Mouse (Mus musculus) induced T-regulatory cell, adult 2 months (primary cell): ENCODE data around the gene Mrps23.
A peak's percentile ranks its signal among the peaks of the same experiment; 100 is the strongest.

Source experiments
- DNase-seq: peaks from one replicate; pipeline ENCODE4 v3.0.0-alpha.2; 2012; ENCODE audit warnings: low read depth

Gene Mrps23

DNA sequence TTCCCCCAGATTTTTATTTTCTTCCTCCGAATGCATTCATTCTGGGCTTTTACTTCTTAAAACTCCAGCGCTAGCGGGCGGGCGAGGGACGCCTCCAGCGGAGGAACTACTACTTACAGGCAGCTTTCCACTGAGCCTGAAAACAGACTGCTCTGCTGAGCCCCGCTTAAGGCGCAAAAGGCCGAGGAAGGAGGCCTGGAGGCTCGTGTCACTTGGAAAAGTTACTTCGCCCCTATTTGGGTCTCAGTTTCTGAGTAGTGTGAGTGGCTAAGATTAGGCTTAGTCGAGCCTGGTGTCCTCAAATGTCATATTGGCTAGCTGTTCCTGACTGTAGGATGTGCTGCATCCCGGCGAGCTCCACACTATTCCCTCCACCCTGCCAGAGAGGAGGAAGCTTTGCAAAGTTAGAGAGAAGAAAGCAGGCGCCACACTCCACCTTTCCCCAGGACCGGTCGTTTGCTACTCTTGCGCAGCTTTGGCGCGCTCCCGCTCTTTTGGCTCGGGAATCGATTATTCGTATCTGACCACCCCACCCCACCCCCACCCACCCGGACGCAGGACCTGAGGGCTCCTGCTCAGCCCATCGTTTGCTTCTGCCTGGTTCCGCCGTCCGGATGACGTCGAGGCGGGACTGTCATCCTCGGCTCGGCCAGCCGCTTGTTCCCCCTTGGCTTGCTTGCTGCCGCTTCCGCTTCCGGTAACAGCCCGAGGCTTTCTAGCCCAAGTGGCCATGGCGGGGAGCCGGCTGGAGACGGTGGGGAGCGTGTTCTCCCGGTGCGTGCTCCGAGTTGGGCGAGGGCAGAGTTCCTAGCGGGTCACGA is at the start of gene Mrps23:
Gene Mrps23, plus strand, starts transcription at position 677 of the 821 bp plus-strand sequence.
- peak; percentile 94 for DNase-seq

DNA sequence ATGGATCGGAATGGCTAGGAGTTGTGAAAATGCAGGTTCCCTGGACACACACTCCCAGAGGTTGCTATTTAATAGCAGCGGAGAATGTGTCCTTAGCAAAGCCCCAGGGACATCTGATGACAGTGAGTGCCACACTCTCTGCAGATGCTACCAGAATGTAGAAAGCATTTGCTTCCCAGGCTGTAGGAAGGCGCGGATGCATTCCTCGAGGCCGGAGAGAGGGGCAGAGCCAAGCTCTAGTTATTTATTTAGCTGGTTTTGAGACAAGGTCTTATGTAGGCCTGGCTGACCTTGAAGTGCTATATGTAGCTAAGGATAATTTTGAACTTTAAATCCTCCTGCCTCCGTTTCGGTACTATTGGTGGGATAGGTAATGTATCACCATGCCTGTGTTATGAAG is 49.7 kb upstream of the Mrps23 start:
- no peak for DNase-seq

DNA sequence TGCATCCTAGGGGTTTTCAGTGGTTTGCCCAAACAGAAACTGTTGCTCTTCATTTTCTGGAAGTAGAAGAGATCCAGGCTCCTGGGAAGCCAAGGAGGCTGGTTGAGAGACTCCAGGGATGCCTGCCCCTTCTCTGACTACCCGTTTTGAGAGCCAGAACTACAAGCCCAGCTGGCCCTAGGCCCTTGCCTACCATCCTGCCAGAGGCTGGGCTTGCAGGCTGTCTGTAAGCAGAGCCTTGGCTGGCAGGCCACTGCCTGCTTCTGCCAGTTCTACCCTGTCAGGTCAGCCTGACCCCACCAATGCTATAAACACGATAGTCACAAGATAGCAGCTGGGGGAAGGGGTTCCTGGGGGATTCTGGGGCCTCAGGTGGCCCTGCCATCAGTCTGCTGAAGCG is 48.7 kb upstream of the Mrps23 start:
- DNase-seq, result no peak

DNA sequence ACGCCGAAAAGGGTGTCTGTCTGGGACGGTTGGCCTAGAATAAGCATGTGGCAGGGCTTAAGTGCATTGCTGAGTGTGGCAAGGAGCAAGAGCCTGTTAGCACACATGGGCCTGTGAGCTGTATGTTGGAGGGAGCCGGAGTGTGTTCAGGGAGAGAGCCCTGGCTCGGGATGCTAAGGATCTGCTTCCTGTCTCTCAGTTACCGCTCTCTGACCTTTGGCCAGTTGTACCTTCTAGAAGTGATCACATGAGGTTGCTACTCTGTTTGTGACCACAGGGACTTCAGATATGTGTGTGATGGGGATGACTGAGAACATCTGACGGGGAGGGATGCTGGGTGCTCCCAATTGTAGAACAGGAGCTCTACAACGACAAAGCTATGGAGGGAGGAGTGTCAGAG is 48.2 kb upstream of the Mrps23 start:
- DNase-seq, result no peak

DNA sequence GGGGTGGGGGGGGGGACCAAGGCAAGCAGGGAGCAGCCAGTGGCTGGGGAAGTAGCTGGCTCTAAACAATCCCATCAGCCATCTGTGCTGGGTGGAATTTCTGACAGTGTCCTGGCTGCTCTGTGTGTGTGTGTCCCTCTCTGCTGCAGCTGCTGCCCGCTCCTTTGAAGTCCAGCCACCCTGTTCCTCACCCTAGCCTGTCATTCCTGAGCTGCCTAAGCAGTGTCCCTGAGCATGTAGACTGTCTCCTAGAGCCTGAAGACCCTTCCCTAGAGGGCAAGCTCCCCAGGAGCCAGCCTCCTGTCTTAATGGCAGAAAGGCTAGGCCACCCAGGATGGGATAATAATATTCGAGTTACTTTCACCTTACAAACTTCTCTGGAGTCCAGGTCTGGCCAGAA is 47.8 kb upstream of the Mrps23 start:
- no peak for DNase-seq

DNA sequence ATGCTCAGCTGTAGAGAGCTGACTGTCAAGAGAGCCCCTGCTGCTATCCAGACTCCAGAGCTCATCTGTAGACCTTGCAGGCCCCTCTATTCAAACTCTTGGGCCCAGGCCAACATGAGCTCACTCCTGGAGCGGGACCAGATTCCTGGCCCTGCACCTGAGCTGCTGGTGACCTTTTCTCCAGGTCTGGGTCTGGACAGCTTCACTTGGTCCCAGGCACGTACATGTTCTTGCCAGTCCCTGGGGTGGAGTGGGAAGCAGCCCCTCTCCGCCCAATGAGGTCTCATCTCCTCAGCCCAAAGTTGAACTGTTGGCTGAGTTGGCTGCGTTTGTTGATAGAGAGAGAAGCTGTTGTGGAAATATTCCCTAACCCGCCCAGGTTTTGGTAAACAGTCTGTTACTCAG is 45.3 kb upstream of the Mrps23 start:
- DNase-seq, result no peak

DNA sequence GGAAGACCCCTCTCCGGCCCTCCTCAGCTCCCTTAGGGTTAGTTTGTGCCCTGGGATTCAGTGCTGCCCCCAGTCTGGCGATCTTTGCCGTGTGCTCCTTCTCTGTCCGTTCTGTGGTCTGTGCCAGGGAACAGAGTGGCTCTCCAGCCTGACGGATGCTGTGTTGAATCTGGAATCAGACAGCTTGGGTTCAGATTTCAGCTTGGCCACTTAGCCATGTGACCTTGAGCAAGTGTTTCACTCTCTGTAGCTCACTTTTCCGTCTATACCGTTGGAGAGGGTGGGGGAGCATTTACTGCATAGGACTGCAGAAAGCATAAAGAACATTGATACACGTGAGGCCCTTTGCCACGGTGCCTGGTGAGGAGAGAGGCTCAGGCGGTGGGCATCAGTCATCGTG is 44.8 kb upstream of the Mrps23 start:
- no peak for DNase-seq

DNA sequence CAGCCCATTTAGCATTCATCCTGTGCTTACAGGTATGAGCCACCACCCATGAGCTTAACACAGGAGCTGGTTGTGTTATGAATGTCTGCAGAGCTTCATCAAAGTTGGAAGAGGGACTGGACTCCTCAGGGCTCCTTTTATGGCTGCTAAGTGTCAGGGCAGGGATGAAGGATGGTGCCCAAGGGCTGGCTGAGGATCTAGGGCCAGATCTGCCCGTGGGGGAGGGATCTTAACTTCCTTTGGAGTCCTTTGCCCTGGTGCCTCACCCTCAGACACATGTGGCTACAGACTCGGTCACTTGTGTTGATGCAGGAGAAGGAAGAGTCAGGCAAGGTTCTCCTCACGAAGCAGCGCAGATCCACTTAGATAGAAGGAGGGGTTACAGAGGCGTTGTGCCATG is 43.9 kb upstream of the Mrps23 start:
- DNase-seq, result no peak

DNA sequence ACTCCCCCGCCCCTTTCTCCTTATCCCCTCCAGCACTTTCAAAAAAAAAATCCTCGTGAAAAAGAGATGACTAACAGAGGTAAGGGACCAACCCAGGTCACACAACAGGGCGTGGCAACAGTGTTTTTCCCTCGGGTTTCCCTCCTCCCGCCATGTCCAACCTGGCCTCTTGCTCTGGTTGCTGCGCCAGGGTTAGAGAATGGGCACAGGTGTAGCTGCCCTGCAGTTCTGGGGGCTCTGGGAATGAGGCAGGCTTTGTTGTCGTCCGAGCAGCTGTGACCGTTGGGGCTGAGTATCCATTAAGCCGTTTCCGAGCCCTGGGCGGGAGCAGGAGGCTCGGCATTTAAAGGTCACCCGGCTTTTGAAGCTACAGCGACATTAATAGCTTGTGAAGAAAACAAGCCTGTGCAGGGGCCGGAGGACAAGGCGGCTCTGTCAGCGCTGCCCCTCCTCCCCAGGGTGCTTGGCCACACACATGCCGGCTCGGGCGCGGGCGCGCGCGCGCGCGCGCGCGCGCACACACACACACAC is 43.1 kb upstream of the Mrps23 start:
- peak; percentile 45 for DNase-seq

DNA sequence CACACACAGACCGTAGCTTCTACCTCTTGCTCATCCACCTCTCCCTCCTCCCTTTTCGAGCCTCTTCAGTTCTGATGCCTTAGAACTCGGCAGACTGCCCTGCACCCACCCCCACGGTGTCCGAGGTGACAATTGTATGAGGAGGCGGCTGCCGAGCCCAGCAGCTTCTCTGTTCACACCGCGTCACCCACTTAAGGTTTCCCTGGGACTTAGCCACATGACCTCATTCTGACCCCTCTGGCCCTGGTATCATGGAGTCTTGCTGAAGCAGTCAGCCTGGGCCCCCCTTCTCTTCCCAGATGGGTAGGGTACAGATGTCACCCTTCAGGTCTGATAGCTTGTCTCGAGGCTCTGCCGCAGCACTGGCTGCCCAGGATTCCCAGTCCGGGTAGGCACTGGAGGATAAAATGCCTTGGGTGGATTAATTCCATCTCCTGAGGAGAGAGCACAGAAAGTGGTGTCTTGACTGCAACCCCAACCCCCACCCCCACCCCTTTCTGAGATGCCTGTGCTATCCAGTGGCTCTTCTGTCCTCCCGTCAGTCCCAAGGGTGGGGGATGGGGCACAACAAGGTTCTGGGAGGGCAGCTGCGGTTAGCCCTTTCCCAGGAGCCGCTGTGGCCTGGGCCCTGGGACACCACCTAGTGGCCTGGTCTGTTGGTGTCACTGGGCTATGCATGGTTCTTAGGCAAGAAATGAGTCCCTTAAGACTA is 42.4 kb upstream of the Mrps23 start:
- DNase-seq, result peak; percentile 73

DNA sequence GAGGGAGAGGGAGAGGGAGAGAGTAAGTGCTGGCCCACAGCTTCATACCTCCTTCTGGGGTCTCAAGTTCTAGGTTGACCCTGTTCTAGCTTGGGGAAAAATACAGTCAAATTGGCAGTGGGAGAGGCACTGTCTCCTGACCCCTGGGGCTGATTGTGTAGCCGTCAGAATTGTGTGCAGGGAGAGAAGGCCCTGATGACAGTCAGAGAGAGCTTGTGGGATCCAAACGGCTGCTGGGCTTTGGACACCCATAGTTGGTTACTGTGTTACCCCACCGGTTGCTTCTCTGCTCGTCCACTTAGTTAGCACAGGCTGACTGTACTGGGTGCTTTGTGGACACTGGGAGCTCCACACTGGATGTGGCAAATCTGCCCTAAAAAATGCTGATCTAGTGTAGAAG is 41.4 kb upstream of the Mrps23 start:
- DNase-seq, result no peak

DNA sequence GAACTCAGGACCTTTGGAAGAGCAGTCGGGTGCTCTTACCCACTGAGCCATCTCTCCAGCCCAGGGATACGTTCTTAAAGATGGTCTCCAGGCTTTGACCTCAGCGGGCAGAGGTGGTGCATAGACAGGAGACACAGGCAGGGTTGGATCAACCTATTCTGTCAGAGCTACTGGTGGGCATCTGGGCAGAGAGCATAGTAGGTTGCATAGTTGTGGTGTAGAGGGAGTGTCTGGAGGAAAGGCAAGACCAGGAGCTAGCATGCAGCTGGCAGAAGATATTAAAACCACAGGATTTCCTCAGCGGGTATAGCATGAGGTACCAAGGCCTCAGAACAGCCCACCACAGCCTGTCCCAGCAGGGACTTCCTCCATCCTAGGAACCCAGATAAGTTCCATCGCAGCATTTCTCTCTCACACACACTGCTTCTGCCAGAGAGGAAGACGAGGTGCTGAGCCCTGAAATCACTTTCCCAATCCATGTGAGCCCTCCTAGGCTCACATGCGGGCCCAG is 39.9 kb upstream of the Mrps23 start:
- DNase-seq, result no peak

DNA sequence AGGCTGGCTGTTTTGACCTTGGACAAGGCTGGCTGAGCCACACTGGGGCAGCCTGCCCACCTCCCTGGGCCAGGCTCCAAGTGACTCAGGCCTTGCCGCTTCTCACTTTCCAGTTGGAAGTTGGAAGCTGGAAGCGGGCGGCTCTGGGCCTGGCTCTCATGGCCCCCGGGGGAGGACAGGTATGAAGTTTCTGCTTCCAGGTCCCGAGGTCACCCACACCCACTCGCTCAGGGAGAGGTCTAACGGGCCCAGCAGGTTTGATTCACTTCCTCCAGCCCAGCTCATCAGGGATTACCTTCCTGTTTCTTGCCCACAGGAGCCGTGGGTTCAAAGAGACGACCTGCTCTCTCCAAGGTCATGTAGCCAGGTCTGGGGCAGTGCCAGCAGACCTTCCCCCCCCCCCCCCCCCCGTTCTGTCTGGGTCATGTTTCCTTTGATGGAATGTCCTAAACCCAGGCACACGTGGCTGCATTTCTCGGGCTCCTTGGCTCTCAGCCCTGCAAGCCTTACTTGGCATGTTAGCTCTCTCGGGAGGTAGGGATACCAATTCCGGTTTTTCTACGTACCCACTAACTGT is 39.3 kb upstream of the Mrps23 start:
- DNase-seq, result no peak

DNA sequence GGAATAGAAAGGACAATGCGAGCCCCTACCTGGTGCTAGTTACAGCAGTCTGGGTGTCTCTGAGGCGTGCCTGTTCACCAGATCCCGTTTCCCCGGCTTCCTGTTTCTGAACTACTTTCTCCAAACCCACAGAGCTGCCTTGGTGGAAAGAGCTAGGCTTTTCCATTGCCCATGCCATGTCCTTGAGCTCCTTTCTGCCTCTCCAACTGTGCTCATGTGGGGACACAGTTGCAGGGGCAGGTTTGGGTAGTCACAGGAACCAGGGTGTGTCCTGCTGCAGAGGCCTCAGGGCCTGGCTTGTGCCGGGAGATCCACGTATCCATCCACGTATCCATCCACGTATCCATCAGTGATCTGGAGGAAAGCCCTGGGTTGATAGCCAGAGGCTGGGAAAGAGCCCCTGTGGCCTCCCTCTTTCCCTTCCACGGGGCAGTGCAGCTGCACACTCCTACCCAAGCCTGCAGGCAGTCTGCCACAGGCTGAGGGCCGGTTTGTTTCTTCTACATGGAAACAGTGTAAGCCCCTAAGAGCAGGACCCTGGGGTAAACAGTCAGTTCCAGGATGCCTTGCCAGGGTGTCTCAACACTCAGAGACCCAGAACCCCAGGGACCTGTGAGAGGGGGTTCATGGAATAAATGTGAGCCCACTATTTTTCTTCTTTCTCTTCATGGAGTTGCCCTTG is 38.4 kb upstream of the Mrps23 start:
- DNase-seq, result no peak

DNA sequence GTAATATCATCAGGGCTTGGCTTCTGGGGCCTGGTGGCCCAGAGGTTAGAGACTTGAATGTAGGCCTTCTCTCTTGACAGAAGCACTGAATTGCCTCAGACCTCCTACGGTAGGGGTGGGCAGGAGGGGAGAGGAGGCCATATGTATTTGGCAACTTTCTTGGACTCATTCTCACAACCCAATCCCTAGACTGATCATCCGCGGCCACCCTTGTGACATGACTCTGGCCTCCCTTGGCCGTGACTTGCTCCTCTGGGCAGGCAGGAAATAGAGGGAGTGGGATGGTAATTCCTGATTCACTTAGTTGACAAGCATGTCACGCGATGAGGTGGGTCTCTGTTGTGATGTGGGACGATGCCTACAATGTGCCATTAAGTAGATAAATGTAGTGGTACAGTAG is 37.7 kb upstream of the Mrps23 start:
- no peak for DNase-seq

DNA sequence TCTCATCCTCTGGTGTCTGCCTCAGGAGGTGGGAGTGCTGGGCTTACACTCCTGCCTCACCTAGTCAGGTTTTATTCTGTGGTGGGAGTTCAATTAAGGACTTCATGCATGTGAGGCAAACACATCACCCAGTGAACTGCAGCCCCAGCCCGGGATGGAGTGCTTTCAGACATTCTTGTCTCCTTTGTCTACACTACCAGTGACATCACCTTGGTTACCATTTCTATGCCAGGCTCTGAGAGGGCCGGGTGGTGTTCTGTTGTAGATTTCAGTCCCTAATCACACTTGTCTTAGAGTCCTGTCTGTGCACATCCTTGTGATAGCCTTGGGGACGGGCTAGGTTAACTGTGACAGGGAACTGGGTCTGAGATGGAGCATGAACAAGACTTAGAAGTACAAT is 35.6 kb upstream of the Mrps23 start:
- no peak for DNase-seq

DNA sequence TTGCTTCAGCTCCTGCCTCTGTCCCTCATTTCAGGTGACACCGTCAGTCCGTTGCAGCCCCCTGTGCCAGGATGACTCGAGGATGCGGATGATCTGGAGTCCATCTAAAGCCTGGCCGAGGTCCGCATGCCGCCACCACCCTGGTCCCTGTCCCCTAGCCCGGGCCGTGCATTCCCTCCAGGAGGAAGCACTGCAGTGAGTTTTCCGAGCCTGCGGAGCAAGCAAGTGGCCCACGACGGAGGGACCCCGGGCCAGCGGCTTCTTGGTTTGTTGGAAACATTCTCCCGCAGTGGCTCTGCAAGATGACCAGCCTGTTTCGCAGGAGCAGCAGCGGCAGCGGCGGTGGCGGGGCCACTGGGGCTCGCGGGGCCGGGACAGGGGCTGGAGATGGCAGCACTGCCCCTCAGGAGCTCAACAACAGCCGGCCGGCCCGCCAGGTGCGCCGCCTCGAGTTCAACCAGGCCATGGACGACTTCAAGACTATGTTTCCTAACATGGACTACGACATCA is 34.6 kb upstream of the Mrps23 start:
- DNase-seq, result no peak

DNA sequence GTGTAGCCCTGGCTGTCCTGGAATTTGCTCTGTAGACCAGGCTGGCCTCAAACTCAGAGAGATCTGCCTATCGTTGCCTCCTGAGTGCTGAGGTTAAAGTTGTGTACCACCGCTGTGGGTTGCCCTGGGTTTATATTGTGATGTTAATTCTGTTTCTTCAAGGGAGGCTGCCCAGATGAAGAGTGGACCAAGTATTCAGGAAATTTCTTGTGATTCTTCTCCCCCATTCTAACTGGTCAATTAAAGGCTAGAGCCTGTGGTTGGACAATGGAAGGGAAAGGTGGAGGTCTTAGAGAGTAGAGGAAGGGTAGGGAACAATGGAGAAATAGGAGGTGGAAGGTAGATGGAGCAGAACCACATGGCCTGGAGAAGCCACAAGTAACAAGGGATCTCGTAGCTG is 33.6 kb upstream of the Mrps23 start:
- DNase-seq, result no peak

DNA sequence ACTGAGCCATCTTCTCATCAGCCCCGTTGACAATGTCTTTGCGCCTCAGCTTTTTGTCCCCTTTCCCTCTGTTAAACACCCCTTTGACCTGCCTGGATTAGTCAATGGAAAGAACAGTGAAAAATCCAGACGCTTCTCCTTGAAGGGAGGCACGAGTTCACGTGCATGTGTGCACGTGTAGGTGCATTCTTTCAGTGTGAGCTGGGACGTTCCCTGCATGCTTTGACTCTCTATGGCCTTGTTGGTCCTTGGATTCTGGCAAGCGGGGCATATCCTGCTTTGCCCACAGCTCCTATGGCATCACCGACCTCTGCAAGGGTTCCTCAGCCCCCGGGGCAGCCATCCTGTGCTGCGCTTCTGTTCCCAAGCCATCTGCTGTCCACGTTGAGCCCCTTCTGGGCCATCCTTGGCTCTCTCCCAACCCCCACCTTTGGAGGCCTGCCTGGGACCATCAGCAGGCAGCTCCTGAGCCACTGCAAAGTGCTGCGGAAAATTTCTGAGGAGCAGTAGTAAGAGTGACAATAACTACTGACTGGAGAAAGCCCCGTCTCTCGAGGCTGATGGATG is 32.2 kb upstream of the Mrps23 start:
- DNase-seq, result no peak

DNA sequence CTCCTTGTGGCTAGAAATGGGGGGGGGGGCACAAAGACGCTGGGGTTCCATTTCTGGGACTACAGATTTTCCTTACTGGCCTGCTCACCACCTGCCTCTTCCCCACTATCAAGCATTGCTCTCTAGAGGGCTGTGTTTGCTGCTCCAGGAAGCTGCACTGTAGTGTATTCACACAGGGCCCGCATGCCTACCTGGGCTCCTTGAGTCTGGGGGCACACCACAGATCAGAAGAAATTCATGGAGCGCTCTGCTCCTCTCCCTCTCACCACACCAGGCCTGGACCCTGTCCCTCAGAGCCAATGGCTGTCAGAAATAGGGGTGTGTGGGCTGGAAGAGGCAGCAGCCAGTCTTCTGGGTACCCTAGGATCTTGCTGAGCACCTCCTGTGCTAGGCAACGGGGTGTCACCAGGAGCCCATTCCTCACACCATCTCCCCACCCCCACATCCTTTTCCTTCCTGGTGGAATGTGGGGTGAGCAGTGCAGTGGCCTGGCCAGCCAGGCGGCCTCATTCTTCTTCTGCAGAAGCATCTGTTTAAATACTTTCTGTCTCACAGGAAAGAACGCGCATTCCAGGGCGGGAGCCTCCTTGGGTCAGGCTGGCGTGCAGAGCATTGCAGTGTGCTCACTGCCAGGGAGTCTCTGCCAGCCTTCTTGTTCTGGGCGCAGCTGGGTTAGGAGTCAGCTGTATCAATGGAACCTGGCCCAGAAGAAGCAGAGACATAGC is 31.4 kb upstream of the Mrps23 start:
- DNase-seq, result no peak
